Mouse (Mus musculus): ENCODE data around the gene Cdk5rap2.
A peak's percentile ranks its signal among the peaks of the same experiment; 100 is the strongest.

- TF ChIP-seq CTCF (IDR thresholded peaks at IDR 0.05; ENCODE audit: low read depth): peak; percentile 8; the same call in 1 of the 2 replicates
- TF ChIP-seq EP300 (IDR thresholded peaks at IDR 0.05; ENCODE audit: low read depth): no peak
Measured at GRCm38 (mm10) chr4:70259726-70260418, 150.4 kb downstream of the Cdk5rap2 start.
